Mouse (Mus musculus) liver, embryonic 11.5 days (tissue): ENCODE results near the gene Mlkl. TPM values are rescaled to one million over a fixed set of nuclear protein-coding genes. Genes with fewer than 3 reads are reported as not detected.

Experiments used
- polyA plus RNA-seq: library from polyadenylated mRNA; unstranded; fragments of >200 nt; fragmentation: Nextera tagmentation; extraction: Ambion mirVana; gene quantifications from 2 replicates; pipeline ENCODE4 v1.2.1, GENCODE M21; 2014

Mlkl gene
- polyA plus RNA-seq, 1 experiment from 2014 or later = 3.0 TPM

Other genes starting within 250 kb of the Mlkl start
- not detected in 2 replicates for gene Clec18a, start 245.8 kb downstream of the Mlkl start, polyA plus RNA-seq
- 5.1 and 5.3 TPM in 2 replicates for gene Pdpr, start 243.5 kb downstream of the Mlkl start, polyA plus RNA-seq
- gene Glg1, start 79.0 kb downstream of the Mlkl start, polyA plus RNA-seq = 36.4 and 40.1 TPM in 2 replicates
- 81.6 and 96.1 TPM in 2 replicates for gene Rfwd3, start 38.0 kb downstream of the Mlkl start, polyA plus RNA-seq
- not detected in 2 replicates for gene Fa2h, start 55.6 kb upstream of the Mlkl start, polyA plus RNA-seq
- gene Wdr59, start 183.9 kb upstream of the Mlkl start, polyA plus RNA-seq = 3.1 and 3.8 TPM in 2 replicates
- gene Znrf1, start 197.9 kb upstream of the Mlkl start, polyA plus RNA-seq = 24.9 and 27.6 TPM in 2 replicates